Mouse (Mus musculus): ENCODE measurements around the gene Ythdc1. TPM values are rescaled to one million over a fixed set of nuclear protein-coding genes. Genes with fewer than 3 reads are reported as not detected.
"Not testable (repeated sequence)": the region's sequence is repeated elsewhere in the genome, so short reads cannot be mapped to it uniquely, and the experiment has no call there.

Gene Ythdc1
- 10 to 100 TPM; 53.6 to 59.6 TPM for total RNA-seq (2021)

- DNase-seq (ENCODE audit: extremely low spot score in 1 of 2, low spot score in 1 of 2) = peak; percentile 89 to 90
These were observed at the start of gene Ythdc1 for GRCm38 (mm10) chr5:86803962-86804940. Gene Ythdc1, plus strand, starts transcription at chr5:86804221.

- no peak for DNase-seq (ENCODE audit: extremely low spot score in 1 of 2, low spot score in 1 of 2)
These were observed 34.9 kb upstream of the Ythdc1 start for GRCm38 (mm10) chr5:86769015-86769658.

DNA sequence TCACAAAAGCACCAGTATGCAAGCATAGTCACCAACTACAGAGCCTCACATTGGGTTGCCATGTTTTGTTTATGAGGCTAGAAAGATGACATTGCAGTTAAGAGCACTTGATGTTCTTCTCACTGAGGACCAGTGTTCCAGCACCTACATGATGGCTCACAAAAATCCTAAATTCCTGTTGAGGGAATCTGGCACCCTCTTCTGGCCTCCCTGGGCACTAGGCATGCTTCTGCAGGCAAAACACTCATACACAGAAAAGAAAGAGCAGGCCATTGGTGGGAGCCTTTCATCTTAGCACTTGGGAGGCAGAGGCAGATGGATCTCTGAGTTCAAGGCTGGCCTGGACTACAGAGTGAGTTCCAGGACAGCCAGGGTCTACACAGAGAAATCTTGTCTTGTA lies 33.0 kb upstream of the Ythdc1 start:
- no peak for DNase-seq (ENCODE audit: extremely low spot score in 1 of 2, low spot score in 1 of 2)

GRCm38 (mm10) chr5:86776941-86777340 lies 27.1 kb upstream of the Ythdc1 start:
- no peak for DNase-seq (ENCODE audit: extremely low spot score in 1 of 2, low spot score in 1 of 2)

GRCm38 (mm10) chr5:86778471-86778870 lies 25.6 kb upstream of the Ythdc1 start:
- no peak for DNase-seq (ENCODE audit: extremely low spot score in 1 of 2, low spot score in 1 of 2)

DNA sequence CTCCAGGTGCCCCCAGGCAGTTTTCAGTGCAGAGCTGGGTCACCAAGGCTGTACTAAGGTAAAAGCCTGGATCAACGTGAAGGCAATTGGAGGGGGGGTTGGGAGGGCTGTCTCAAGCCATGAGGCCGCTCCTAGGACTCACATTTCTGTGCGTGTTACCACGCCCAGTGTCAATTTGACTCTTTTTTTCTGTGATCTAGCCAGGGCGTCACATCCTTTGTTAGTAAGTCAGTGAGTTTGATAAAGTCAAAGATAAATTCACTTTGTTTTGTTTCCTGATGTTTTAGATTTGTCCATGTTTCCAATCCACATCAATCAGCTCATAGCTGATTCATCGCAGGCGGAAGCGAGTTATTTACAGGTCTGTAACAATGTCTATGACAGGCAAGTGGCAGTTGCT lies 21.0 kb upstream of the Ythdc1 start:
- no peak for DNase-seq (ENCODE audit: extremely low spot score in 1 of 2, low spot score in 1 of 2)

DNA sequence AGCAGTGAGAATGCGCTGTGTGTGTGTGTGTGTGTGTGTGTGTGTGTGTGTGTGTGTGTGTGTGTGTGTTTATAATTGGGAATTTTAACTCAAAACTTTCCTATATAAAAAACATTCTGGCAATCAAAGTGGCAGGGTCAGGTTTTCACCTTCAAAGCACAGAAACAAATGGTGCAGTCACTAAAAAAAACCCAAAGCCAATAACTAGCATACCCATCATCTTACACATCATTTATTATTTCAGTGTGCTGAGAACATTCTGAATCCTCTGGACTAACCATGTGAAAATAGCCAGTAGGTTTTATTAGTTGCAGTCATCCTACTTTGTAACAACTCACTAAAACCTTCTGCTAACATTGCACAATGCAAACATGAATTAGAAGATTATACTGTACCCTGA lies 19.8 kb upstream of the Ythdc1 start:
- no peak for DNase-seq (ENCODE audit: extremely low spot score in 1 of 2, low spot score in 1 of 2)

DNA sequence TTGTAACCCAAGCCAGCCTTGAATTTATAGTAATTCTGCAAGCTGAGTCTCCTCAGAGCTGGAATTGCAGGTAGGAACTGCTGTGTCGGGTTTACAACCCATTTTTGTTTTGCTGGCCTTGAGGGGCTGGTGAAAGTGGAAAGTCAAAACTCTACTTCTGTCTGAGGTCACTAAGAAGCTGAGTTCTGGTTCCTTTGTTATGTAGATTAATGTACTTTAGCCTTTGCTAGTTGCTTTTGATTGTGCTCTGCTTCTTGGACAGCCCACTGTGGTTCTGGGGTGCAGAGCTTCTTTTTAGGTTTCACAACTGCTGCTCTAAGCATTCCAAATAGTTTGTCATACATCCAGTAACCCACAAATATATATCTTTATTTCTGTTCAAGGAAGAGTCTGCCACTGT lies 17.2 kb upstream of the Ythdc1 start:
- DNase-seq (ENCODE audit: extremely low spot score in 1 of 2, low spot score in 1 of 2) = no peak

- DNase-seq (ENCODE audit: extremely low spot score in 1 of 2, low spot score in 1 of 2) = no peak
These were observed 14.1 kb upstream of the Ythdc1 start for GRCm38 (mm10) chr5:86789954-86790353.

DNA sequence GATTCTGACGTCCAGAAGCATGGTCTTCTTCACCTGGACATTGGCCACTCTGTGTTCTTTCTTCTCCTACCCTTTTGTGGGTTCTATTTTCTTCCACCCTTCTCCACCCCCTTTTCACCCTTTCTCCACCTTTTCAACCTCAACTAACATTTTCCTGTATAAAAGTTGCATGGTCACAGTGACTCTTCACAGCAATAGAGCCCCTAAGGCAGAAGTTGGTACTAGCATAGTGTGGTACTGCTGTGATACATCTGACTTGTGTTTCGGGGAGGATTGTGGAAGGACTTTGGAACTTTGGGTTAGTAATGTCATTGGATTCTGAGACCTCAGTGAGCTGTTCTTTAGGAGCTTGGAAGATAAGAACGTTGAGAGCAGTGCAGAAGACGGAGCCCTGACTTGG lies 11.8 kb upstream of the Ythdc1 start:
- DNase-seq (ENCODE audit: extremely low spot score in 1 of 2, low spot score in 1 of 2) = no peak

DNA sequence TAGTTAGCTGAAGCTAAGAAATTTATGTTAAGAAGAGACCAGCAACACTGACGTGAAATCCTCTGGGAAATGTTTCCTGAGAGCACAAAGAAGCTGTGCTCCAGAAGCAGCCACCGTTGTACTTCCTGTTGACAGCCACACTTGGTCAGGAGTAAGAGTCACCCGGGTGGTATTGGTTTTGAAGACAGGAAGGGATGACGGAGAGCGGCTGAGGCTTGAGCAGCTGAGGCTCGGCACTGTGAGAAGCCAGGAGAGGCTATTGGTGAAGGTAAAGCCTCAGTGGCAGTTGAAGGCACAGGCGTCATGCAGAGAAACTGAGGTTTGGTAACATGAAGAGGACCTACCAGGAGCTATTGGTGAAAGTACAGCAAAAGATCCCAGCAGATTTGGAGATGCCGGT lies 11.2 kb upstream of the Ythdc1 start:
- DNase-seq (ENCODE audit: extremely low spot score in 1 of 2, low spot score in 1 of 2) = no peak

- DNase-seq (ENCODE audit: extremely low spot score in 1 of 2, low spot score in 1 of 2) = no peak
These were observed 12.8 kb downstream of the Ythdc1 start for GRCm38 (mm10) chr5:86816795-86817194.

DNA sequence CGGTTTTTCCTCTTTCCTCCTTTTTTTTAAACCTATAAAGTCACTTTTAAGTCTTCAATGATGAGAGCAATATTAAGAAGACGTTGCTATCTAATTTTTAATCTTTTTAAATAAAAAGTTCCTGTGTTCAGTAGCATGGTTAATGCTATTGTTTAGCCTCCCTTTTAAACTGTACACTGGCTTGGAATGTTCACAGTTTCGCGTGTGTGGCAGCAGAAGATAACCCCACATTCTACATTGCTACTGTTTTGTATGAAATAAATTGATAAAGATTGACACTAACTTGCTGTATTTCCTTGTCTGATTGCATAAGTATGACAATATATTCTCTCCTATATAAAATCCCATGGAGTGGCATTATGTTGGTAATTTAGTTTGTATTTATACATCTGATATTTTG lies 32.4 kb downstream of the Ythdc1 start:
- DNase-seq (ENCODE audit: extremely low spot score in 1 of 2, low spot score in 1 of 2) = not testable (repeated sequence)

DNA sequence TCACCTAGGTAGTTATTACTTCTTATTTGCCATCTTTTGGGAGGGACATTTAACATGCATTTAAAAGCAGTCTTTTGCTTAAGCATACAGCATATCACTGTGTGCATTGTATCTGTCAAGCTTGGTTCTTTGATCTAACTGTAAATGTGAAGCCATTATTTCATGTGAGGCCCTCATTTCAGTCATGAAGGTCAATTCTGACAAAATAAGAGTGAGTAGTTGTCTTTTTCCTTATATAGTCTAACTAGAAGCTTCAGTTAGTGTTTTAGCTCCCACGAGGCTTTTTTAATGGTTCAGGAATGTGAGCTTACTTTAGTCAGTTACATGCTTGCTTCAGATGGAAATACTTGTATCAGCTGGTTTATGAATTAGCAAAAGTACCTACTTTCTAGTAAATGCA lies 34.1 kb downstream of the Ythdc1 start:
- DNase-seq (ENCODE audit: extremely low spot score in 1 of 2, low spot score in 1 of 2) = no peak

- no peak for DNase-seq (ENCODE audit: extremely low spot score in 1 of 2, low spot score in 1 of 2)
These were observed 35.5 kb downstream of the Ythdc1 start for GRCm38 (mm10) chr5:86839472-86839871.

GRCm38 (mm10) chr5:86840207-86840606 lies 36.2 kb downstream of the Ythdc1 start:
- no peak for DNase-seq (ENCODE audit: extremely low spot score in 1 of 2, low spot score in 1 of 2)

DNA sequence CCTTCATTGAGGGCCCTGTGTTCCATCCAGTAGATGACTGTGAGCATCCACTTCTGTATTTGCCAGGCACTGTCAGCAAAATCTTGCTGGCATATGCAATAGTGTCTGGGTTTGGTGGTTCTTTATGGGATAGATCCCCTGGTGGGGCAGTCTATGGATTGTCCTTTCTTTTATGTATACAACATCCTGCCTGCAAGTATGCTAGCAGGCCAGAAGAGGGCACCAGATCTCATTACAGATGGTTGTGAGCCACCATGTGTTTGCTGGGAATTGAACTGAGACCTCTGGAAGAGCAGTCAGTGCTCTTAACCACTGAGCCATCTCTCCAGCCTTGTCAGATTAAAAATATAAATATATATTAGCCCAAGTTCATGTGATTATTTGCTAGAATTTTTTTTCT lies 37.2 kb downstream of the Ythdc1 start:
- not testable (repeated sequence) for DNase-seq (ENCODE audit: extremely low spot score in 1 of 2, low spot score in 1 of 2)

GRCm38 (mm10) chr5:86850104-86850503 lies 46.1 kb downstream of the Ythdc1 start:
- peak in 1 of 2 experiments; percentile 29 for DNase-seq (ENCODE audit: extremely low spot score in 1 of 2, low spot score in 1 of 2)

DNA sequence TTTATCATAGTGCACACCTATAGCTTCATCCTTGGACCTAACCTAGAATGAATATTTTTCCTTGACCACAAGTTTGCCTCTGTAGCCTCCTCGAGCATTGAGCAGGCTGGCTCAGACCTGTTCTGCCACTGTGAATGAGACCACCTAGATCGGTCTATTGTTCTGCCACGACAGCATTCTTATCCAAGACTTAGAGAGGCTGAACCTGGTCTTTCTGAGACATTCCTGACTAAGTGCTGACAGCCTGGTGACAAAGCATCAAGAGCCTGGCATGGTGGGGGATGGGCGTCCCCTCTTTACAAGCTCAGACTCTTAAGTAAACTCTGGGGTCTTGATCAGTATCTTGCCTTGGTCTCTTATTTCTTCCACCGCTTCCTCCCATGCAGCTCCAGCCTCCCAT lies 47.6 kb downstream of the Ythdc1 start:
- DNase-seq (ENCODE audit: extremely low spot score in 1 of 2, low spot score in 1 of 2) = no peak

GRCm38 (mm10) chr5:86856505-86856904 lies 52.5 kb downstream of the Ythdc1 start:
- DNase-seq (ENCODE audit: extremely low spot score in 1 of 2, low spot score in 1 of 2) = not testable (repeated sequence)

GRCm38 (mm10) chr5:86857682-86858081 lies 53.7 kb downstream of the Ythdc1 start:
- DNase-seq (ENCODE audit: extremely low spot score in 1 of 2, low spot score in 1 of 2) = no peak

DNA sequence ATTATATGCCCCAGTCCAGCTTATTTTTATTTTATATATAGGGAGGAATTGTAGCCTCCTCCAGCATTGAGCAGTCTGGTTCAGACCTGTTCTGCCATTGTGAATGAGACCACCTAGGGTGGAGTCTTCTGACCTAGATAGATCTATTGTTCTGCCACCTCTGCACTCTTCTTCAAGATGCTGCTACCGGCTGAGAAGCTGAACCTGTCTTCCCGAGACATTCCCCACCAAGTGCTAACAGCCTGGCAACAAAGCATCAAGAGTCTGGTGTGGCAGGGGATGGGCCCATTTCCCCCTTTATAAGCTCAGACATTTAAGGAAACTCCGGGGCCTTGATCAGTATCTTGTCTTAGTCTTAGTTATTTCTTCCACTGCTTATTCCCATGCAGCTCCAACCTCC lies 54.3 kb downstream of the Ythdc1 start:
- no peak for DNase-seq (ENCODE audit: extremely low spot score in 1 of 2, low spot score in 1 of 2)
